Mouse (Mus musculus): ENCODE results near the gene Adpgk. TPM values are rescaled to one million over a fixed set of nuclear protein-coding genes. Genes with fewer than 3 reads are reported as not detected.

Adpgk gene
- polyA plus RNA-seq, 1 experiment: 7.5 TPM

DNA sequence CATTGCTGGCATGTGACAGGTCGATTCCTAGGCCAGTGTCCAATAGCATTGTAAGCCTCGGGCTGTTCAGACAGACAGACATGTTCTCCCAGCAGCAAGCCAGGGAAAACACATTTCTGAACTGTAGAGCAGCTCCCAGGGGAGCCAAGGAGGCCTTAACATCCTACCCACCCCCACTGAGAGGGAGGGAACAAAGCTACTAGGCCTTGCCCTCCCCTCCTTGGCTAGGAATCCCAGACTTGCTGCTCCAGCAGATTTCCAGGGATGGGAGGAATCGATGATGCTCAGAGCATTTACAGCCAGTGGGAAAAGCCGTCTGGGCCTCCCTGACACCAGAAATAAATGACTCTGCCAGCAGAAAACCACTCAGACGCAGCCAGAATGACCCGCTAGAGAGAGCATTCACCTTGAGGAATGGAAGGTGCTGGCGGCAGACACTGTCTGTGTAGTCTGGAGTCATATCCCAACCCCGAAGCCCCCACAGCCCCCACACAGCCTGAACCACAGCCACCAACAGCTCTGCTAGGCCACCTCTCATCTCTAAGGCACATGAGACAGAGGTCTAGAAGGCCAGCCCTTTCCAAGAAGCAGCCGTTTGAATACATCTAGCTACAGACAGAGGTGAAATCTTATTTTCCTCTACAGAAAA lies 31.4 kb upstream of the Adpgk start:
- no peaks in the 10 kb centered on the region for H3K4me1 ChIP-seq (ENCODE audit: control insufficient read depth, insufficient read depth, insufficient read length, low read length)
- no peaks in the 10 kb centered on the region for H3K36me3 ChIP-seq (ENCODE audit: control insufficient read depth, insufficient read depth, low read length)
- TF ChIP-seq CTCF (IDR thresholded peaks at IDR 0.05; ENCODE audit: extremely low read depth, insufficient read length, insufficient replicate concordance, low read depth, low read length): no peak
- TF ChIP-seq POLR2A (IDR thresholded peaks at IDR 0.05; ENCODE audit: low read depth, low read length): no peak
- H3K4me3 ChIP-seq (ENCODE audit: low read depth, low read length): no peak overlapping the region
- H3K27ac ChIP-seq (ENCODE audit: insufficient read depth, low read depth, low read length): no peak overlapping the region
- H3K27me3 ChIP-seq (ENCODE audit: control insufficient read depth, insufficient read depth, low read length): no peaks in the 10 kb centered on the region
- 78% methylated on average over 9 of the region's 9 CpGs for WGBS

DNA sequence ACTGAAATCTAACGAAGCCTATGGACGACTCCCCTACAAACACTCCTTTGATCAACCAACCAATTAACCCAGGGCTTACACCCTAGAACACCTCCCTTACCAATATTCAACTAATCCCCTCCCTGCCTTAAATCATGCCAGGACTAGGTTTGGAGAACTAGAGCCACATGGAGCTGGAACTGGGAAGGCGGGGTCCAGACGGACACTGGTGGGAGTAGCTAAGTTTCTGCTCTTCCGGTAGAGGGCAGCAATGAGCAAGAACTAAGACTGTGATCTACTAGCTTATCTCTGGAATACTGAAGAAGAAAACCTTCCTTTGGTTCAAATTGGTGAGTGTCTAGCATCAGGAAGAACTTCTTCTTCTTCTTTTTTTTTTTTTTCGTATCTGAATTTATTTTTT lies 25.0 kb upstream of the Adpgk start:
- H3K27ac ChIP-seq (ENCODE audit: insufficient read depth, low read depth, low read length): no peak overlapping the region
- TF ChIP-seq CTCF (IDR thresholded peaks at IDR 0.05; ENCODE audit: extremely low read depth, insufficient read length, insufficient replicate concordance, low read depth, low read length): peak; percentile 64; the same call in 1 of the 2 replicates
- TF ChIP-seq POLR2A (IDR thresholded peaks at IDR 0.05; ENCODE audit: low read depth, low read length): no peak

DNA sequence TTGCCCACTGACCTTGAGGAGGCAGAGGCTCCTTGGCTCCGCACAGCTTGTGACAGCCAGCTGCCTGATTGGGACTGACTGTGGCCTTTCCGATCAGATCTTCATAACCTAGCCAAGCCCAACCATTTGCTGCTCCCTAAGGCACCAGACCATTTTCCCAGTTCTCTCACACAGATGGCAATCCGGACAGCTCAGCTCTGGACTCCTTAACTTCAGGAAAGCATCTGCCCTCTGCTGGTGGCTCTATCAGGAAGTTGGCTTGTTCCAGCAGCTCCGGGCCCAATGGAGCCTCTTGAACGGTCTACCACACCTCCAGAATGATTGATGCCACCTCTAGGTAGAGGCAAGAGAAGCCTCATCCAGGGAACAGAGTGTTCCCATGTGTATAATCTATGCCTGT lies 21.6 kb upstream of the Adpgk start:
- 21% methylated on average over 5 of the region's 5 CpGs for WGBS

More for the DNA sequence above, 25.0 kb upstream of the Adpgk start:
- Histone ChIP-seq H3K36me3 (ENCODE audit: control insufficient read depth, insufficient read depth, low read length) (no peaks in the 10 kb centered on the region), H3K4me1 (ENCODE audit: control insufficient read depth, insufficient read depth, insufficient read length, low read length) (peaks cover 12% of the 10 kb centered on the region; the same call in 1 of the 2 replicates), H3K4me3 (ENCODE audit: low read depth, low read length) (no peak overlapping the region), H3K27me3 (ENCODE audit: control insufficient read depth, insufficient read depth, low read length) (no peaks in the 10 kb centered on the region)
- 45% methylated on average over 6 of the region's 6 CpGs for WGBS

DNA sequence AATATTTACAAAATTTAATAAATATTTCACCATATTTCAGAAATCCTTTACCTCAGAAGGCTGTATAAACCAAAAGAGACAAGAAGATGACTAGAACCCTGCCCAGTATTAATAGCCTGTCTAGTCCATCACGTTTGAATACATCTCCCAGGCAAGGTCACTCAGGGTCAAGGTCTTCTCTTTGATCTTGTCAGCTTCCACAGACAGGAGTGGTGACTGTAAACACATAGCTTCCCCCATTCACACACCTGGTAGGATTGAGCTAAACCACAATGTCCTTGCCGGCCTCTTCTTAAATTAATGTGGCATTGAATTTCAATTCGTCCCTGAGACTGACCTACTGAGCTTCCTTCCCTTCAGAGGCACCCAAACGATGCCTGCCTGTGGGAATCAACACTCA lies 20.3 kb upstream of the Adpgk start:
- WGBS: 15% methylated on average over 4 of the region's 4 CpGs
- TF ChIP-seq POLR2A (IDR thresholded peaks at IDR 0.05; ENCODE audit: low read depth, low read length): no peak
- no peak for TF ChIP-seq CTCF (IDR thresholded peaks at IDR 0.05; ENCODE audit: extremely low read depth, insufficient read length, insufficient replicate concordance, low read depth, low read length)
- H3K4me1 ChIP-seq (ENCODE audit: control insufficient read depth, insufficient read depth, insufficient read length, low read length): peaks cover 20% of the 10 kb centered on the region; the same call in 1 of the 2 replicates

More for the DNA sequence above, 21.6 kb upstream of the Adpgk start:
- H3K4me3 ChIP-seq (ENCODE audit: low read depth, low read length): no peak overlapping the region
- H3K4me1 ChIP-seq (ENCODE audit: control insufficient read depth, insufficient read depth, insufficient read length, low read length): peaks cover 20% of the 10 kb centered on the region; the same call in 1 of the 2 replicates
- no peak overlapping the region for H3K27ac ChIP-seq (ENCODE audit: insufficient read depth, low read depth, low read length)
- TF ChIP-seq CTCF (IDR thresholded peaks at IDR 0.05; ENCODE audit: extremely low read depth, insufficient read length, insufficient replicate concordance, low read depth, low read length): peak; percentile 71; the same call in 1 of the 2 replicates
- no peak for TF ChIP-seq POLR2A (IDR thresholded peaks at IDR 0.05; ENCODE audit: low read depth, low read length)
- no peaks in the 10 kb centered on the region for H3K36me3 ChIP-seq (ENCODE audit: control insufficient read depth, insufficient read depth, low read length)
- H3K27me3 ChIP-seq (ENCODE audit: control insufficient read depth, insufficient read depth, low read length): no peaks in the 10 kb centered on the region

DNA sequence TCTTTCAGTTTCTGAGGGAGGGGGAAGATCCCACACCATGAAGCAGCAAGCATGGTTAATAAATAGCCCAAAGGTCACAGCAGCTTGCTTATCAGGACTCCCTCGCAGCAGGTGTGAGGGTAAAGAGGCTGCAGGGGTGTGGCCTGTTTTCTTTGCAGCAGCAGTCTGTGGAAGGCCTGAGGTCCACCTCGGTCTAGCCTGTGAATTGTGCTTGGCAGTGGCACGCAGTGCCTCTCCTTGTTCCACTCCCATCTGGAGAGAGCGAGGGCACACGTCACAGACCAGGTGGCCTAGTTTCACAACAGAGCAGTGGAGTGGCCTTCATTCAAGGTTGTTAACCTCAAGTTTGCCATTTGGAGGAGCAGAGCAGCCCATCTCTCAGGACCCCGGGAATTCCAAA lies 19.6 kb upstream of the Adpgk start:
- Histone ChIP-seq H3K27ac (ENCODE audit: insufficient read depth, low read depth, low read length) (peak overlapping the region; percentile 59), H3K27me3 (ENCODE audit: control insufficient read depth, insufficient read depth, low read length) (no peaks in the 10 kb centered on the region), H3K4me3 (ENCODE audit: low read depth, low read length) (no peak overlapping the region), H3K4me1 (ENCODE audit: control insufficient read depth, insufficient read depth, insufficient read length, low read length) (peaks cover 20% of the 10 kb centered on the region; the same call in 1 of the 2 replicates), H3K36me3 (ENCODE audit: control insufficient read depth, insufficient read depth, low read length) (no peaks in the 10 kb centered on the region)
- 23% methylated on average over 6 of the region's 6 CpGs for WGBS
- no peak for TF ChIP-seq POLR2A (IDR thresholded peaks at IDR 0.05; ENCODE audit: low read depth, low read length)
- no peak for TF ChIP-seq CTCF (IDR thresholded peaks at IDR 0.05; ENCODE audit: extremely low read depth, insufficient read length, insufficient replicate concordance, low read depth, low read length)

More for the DNA sequence above, 20.3 kb upstream of the Adpgk start:
- Histone ChIP-seq H3K4me3 (ENCODE audit: low read depth, low read length) (no peak overlapping the region), H3K27ac (ENCODE audit: insufficient read depth, low read depth, low read length) (peak overlapping the region; percentile 59), H3K27me3 (ENCODE audit: control insufficient read depth, insufficient read depth, low read length) (no peaks in the 10 kb centered on the region), H3K36me3 (ENCODE audit: control insufficient read depth, insufficient read depth, low read length) (no peaks in the 10 kb centered on the region)

DNA sequence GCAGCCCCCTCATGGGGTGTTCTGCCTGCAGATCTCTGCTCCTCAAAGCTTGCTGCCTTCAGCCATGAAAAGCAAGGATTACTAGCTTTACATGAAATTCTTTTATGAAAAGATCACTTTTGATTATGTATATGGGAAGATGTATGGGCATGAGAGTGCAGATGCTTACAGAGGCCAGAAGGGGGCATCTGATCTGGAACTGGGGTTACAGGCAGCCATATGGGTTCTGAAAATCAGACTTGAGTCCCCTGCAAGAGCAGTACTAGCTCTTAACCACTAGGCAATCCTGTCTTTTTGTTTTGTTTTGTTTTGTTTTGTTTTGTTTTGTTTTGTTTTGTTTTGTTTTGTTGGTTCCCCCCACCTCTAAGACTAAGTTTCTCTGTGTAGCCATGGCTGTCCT lies 18.2 kb upstream of the Adpgk start:
- Histone ChIP-seq H3K27me3 (ENCODE audit: control insufficient read depth, insufficient read depth, low read length) (no peaks in the 10 kb centered on the region), H3K27ac (ENCODE audit: insufficient read depth, low read depth, low read length) (no peak overlapping the region), H3K36me3 (ENCODE audit: control insufficient read depth, insufficient read depth, low read length) (no peaks in the 10 kb centered on the region), H3K4me1 (ENCODE audit: control insufficient read depth, insufficient read depth, insufficient read length, low read length) (peaks cover 23% of the 10 kb centered on the region; the same call in 1 of the 2 replicates), H3K4me3 (ENCODE audit: low read depth, low read length) (no peak overlapping the region)
- TF ChIP-seq POLR2A (IDR thresholded peaks at IDR 0.05; ENCODE audit: low read depth, low read length): no peak
- TF ChIP-seq CTCF (IDR thresholded peaks at IDR 0.05; ENCODE audit: extremely low read depth, insufficient read length, insufficient replicate concordance, low read depth, low read length): no peak

DNA sequence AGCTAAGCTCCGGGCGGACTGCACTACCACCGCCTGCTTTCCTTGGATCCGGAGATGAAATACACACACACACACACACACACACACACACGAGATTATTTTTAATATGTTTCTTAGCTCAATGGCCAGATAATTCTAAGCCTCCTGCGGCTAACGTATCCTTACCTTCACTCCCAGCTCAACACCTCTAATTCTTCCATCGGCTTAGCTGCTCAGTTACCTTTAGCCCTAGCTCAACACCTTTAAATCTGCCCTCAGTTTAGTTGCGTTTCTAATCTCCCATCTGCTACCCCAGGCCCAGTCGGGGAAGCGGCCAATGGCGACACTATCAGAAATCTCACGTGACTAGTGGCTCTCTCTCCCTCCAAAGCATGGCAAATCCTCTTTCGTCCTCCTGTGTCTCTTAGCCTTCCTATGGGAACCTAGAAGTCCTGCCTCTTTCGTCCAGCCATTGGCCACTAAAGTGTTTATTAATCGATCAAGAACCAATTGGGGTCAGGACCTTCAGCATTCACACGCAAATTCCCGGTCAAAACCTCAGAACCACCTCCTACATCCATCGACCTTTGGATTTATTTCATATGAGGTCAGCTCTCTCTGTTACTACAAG lies 16.4 kb upstream of the Adpgk start:
- H3K27me3 ChIP-seq (ENCODE audit: control insufficient read depth, insufficient read depth, low read length): no peaks in the 10 kb centered on the region
- TF ChIP-seq POLR2A (IDR thresholded peaks at IDR 0.05; ENCODE audit: low read depth, low read length): no peak
- TF ChIP-seq CTCF (IDR thresholded peaks at IDR 0.05; ENCODE audit: extremely low read depth, insufficient read length, insufficient replicate concordance, low read depth, low read length): no peak
- H3K27ac ChIP-seq (ENCODE audit: insufficient read depth, low read depth, low read length): no peak overlapping the region
- peaks cover 30% of the 10 kb centered on the region for H3K4me1 ChIP-seq (ENCODE audit: control insufficient read depth, insufficient read depth, insufficient read length, low read length)
- no peaks in the 10 kb centered on the region for H3K36me3 ChIP-seq (ENCODE audit: control insufficient read depth, insufficient read depth, low read length)
- WGBS: 90% methylated on average over 19 of the region's 19 CpGs
- no peak overlapping the region for H3K4me3 ChIP-seq (ENCODE audit: low read depth, low read length)

Measured in small intestine, adult 2 months (tissue).